Mouse (Mus musculus): ENCODE results near the gene 1600014C23Rik.

- TF ChIP-seq CTCF (IDR thresholded peaks at IDR 0.05) (no peak), EP300 (IDR thresholded peaks at IDR 0.05) (no peak)
Measured at GRCm38 (mm10) chr17:45749100-45749499, 15.5 kb upstream of the 1600014C23Rik start.

All from lung, postnatal 0 days (tissue).